Mouse (Mus musculus): Measurements from ENCODE around the gene Cd2bp2. TPM values are rescaled to one million over a fixed set of nuclear protein-coding genes. Genes with fewer than 3 reads are reported as not detected.

Gene Cd2bp2
- 18.0 and 21.5 TPM in 2 replicates for polyA plus RNA-seq (2015; fragmentation: Nextera tagmentation; extraction: Ambion mirVana)

- peak; percentile 92 for ATAC-seq (ENCODE audit: insufficient read depth)
- peak within 1 kb of the TSS; percentile 91 for H3K27ac ChIP-seq (replicated peaks)
- H3K4me1 ChIP-seq (replicated peaks), result peaks cover 32% of the 10 kb centered on the region
- H3K27me3 ChIP-seq, result no peaks in the 10 kb centered on the region
- WGBS (ENCODE audit: insufficient replicate concordance), result under 1% methylated on average over 51 of the region's 51 CpGs
- H3K36me3 ChIP-seq (replicated peaks), result peaks cover 78% of the 10 kb centered on the region
- H3K4me3 ChIP-seq (replicated peaks), result peak within 1 kb of the TSS; percentile 77
- peak within 1 kb of the TSS; percentile 91 for H3K4me2 ChIP-seq
- peak within 1 kb of the TSS; percentile 74 for H3K9ac ChIP-seq
- no peaks in the 10 kb centered on the region for H3K9me3 ChIP-seq (replicated peaks)
These were observed at the start of gene Cd2bp2 for GRCm38 (mm10) chr7:127195544-127196295. Gene Cd2bp2, minus strand, starts transcription at chr7:127196050.

GRCm38 (mm10) chr7:127244658-127245510 lies 49.0 kb upstream of the Cd2bp2 start:
- ATAC-seq (ENCODE audit: insufficient read depth), result peak; percentile 50; the same call in 1 of the 2 replicates
- peak overlapping the region; percentile 91 for H3K27ac ChIP-seq (replicated peaks)
- H3K4me1 ChIP-seq (replicated peaks), result peaks cover 35% of the 10 kb centered on the region
- H3K4me3 ChIP-seq (replicated peaks), result peak overlapping the region; percentile 84
- no peaks in the 10 kb centered on the region for H3K9me3 ChIP-seq (replicated peaks)
- no peaks in the 10 kb centered on the region for H3K27me3 ChIP-seq
- WGBS (ENCODE audit: insufficient replicate concordance), result 11% methylated on average over 32 of the region's 33 CpGs
- peaks cover 4% of the 10 kb centered on the region; the same call in 1 of the 2 replicates for H3K36me3 ChIP-seq (replicated peaks)
- peak overlapping the region; percentile 88 for H3K9ac ChIP-seq
- H3K4me2 ChIP-seq, result peak overlapping the region; percentile 100

- H3K4me2 ChIP-seq, result peak within 1 kb of the TSS; percentile 100
- ATAC-seq (ENCODE audit: insufficient read depth), result peak; percentile 94
- peak within 1 kb of the TSS; percentile 88 for H3K9ac ChIP-seq
- no peaks in the 10 kb centered on the region for H3K36me3 ChIP-seq (replicated peaks)
- peak within 1 kb of the TSS; percentile 91 for H3K27ac ChIP-seq (replicated peaks)
- H3K4me3 ChIP-seq (replicated peaks), result peak within 1 kb of the TSS; percentile 84
- no peaks in the 10 kb centered on the region for H3K9me3 ChIP-seq (replicated peaks)
- no peaks in the 10 kb centered on the region for H3K27me3 ChIP-seq
- H3K4me1 ChIP-seq (replicated peaks), result peaks cover 35% of the 10 kb centered on the region
- WGBS (ENCODE audit: insufficient replicate concordance), result 2% methylated on average over 56 of the region's 56 CpGs
These were observed 48.2 kb upstream of the Cd2bp2 start, which contains the start of gene Zfp771 for GRCm38 (mm10) chr7:127243870-127244657. Gene Zfp771, plus strand, starts transcription at chr7:127244274.

- H3K4me3 ChIP-seq (replicated peaks), result peak overlapping the region; percentile 84
- H3K4me2 ChIP-seq, result peak overlapping the region; percentile 100
- ATAC-seq (ENCODE audit: insufficient read depth), result no peak
- no peaks in the 10 kb centered on the region for H3K36me3 ChIP-seq (replicated peaks)
- no peaks in the 10 kb centered on the region for H3K9me3 ChIP-seq (replicated peaks)
- H3K9ac ChIP-seq, result no peak overlapping the region
- H3K4me1 ChIP-seq (replicated peaks), result peaks cover 35% of the 10 kb centered on the region
- H3K27me3 ChIP-seq, result no peaks in the 10 kb centered on the region
- peak overlapping the region; percentile 91; the same call in 1 of the 2 replicates for H3K27ac ChIP-seq (replicated peaks)
- WGBS (ENCODE audit: insufficient replicate concordance), result 27% methylated on average over 2 of the region's 2 CpGs
These were observed 47.6 kb upstream of the Cd2bp2 start for GRCm38 (mm10) chr7:127243361-127243867.

GRCm38 (mm10) chr7:127234777-127235176 lies 38.9 kb upstream of the Cd2bp2 start:
- peaks cover 42% of the 10 kb centered on the region for H3K4me1 ChIP-seq (replicated peaks)
- WGBS (ENCODE audit: insufficient replicate concordance), result 95% methylated on average over 2 of the region's 2 CpGs

GRCm38 (mm10) chr7:127233765-127234164 lies 37.9 kb upstream of the Cd2bp2 start:
- Histone ChIP-seq H3K27me3 (no peaks in the 10 kb centered on the region), H3K9ac (peak overlapping the region; percentile 95), H3K36me3 (replicated peaks) (peaks cover 40% of the 10 kb centered on the region), H3K4me2 (peak overlapping the region; percentile 91), H3K4me3 (replicated peaks) (peak overlapping the region; percentile 90), H3K9me3 (replicated peaks) (no peaks in the 10 kb centered on the region), H3K4me1 (replicated peaks) (peaks cover 51% of the 10 kb centered on the region), H3K27ac (replicated peaks) (peak overlapping the region; percentile 92)
- ATAC-seq (ENCODE audit: insufficient read depth), result no peak
- under 1% methylated on average over 9 of the region's 9 CpGs for WGBS (ENCODE audit: insufficient replicate concordance)

More at GRCm38 (mm10) chr7:127234777-127235176, 38.9 kb upstream of the Cd2bp2 start:
- Histone ChIP-seq H3K9ac (no peak overlapping the region), H3K27me3 (no peaks in the 10 kb centered on the region), H3K27ac (replicated peaks) (no peak overlapping the region), H3K36me3 (replicated peaks) (peaks cover 40% of the 10 kb centered on the region), H3K4me3 (replicated peaks) (no peak overlapping the region), H3K9me3 (replicated peaks) (no peaks in the 10 kb centered on the region), H3K4me2 (no peak overlapping the region)
- no peak for ATAC-seq (ENCODE audit: insufficient read depth)

- Histone ChIP-seq H3K4me2 (peak overlapping the region; percentile 91), H3K27me3 (no peaks in the 10 kb centered on the region), H3K4me1 (replicated peaks) (peaks cover 55% of the 10 kb centered on the region), H3K36me3 (replicated peaks) (peaks cover 40% of the 10 kb centered on the region), H3K9me3 (replicated peaks) (no peaks in the 10 kb centered on the region), H3K9ac (peak overlapping the region; percentile 95), H3K4me3 (replicated peaks) (peak overlapping the region; percentile 90), H3K27ac (replicated peaks) (peak overlapping the region; percentile 92)
- ATAC-seq (ENCODE audit: insufficient read depth), result peak; percentile 49
- under 1% methylated on average over 27 of the region's 27 CpGs for WGBS (ENCODE audit: insufficient replicate concordance)
These were observed 37.5 kb upstream of the Cd2bp2 start for GRCm38 (mm10) chr7:127233368-127233749.

- peak within 1 kb of the TSS; percentile 95 for H3K9ac ChIP-seq
- under 1% methylated on average over 64 of the region's 64 CpGs for WGBS (ENCODE audit: insufficient replicate concordance)
- no peaks in the 10 kb centered on the region for H3K9me3 ChIP-seq (replicated peaks)
- peak within 1 kb of the TSS; percentile 91 for H3K4me2 ChIP-seq
- H3K36me3 ChIP-seq (replicated peaks), result peaks cover 36% of the 10 kb centered on the region
- peaks cover 58% of the 10 kb centered on the region for H3K4me1 ChIP-seq (replicated peaks)
- peak within 1 kb of the TSS; percentile 90 for H3K4me3 ChIP-seq (replicated peaks)
- peak; percentile 88 for ATAC-seq (ENCODE audit: insufficient read depth)
- H3K27me3 ChIP-seq, result no peaks in the 10 kb centered on the region
- H3K27ac ChIP-seq (replicated peaks), result peak within 1 kb of the TSS; percentile 92
These were observed 36.9 kb upstream of the Cd2bp2 start, which contains the start of the genes Zfp553 and Sept1 for GRCm38 (mm10) chr7:127232622-127233367. Gene Zfp553, plus strand, starts transcription at chr7:127233061. Gene Sept1, minus strand, starts transcription at chr7:127233130.

GRCm38 (mm10) chr7:127231826-127232621 lies 36.2 kb upstream of the Cd2bp2 start:
- Histone ChIP-seq H3K9ac (peak overlapping the region; percentile 95), H3K4me3 (replicated peaks) (peak overlapping the region; percentile 90), H3K4me1 (replicated peaks) (peaks cover 66% of the 10 kb centered on the region), H3K27ac (replicated peaks) (peak overlapping the region; percentile 92), H3K27me3 (no peaks in the 10 kb centered on the region), H3K36me3 (replicated peaks) (peaks cover 30% of the 10 kb centered on the region), H3K4me2 (peak overlapping the region; percentile 91), H3K9me3 (replicated peaks) (no peaks in the 10 kb centered on the region)
- no peak for ATAC-seq (ENCODE audit: insufficient read depth)
- WGBS (ENCODE audit: insufficient replicate concordance), result 3% methylated on average over 20 of the region's 20 CpGs
